ENCODE assay signal across 12 mouse cellular contexts in the genomic region with DNA sequence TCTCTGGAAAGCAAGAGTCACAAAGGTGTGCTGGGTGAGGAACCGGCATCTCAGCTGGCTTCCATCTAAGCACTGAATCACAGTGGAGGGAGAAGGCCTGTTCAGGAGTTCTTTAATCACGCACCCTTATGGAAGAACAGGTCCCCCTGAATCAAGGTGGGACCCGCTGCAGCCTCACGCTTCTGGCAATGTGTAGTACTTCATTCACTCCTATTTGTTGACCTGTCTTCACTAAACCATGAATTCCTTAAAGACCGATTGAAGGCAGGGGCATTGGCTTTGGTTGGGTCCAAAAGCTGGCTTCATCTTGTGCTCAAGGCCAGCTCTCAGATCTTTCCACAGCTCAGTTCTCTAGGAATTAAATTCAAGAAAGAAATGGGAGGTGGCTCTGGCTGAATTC.
A peak's percentile ranks its signal among the peaks of the same experiment; 100 is the strongest.
DNase-seq lines count a peak whose midpoint lies in the region; ATAC-seq and TF ChIP-seq lines count a peak whose summit lies in the region.
"Had no signal": no experiment of that assay in that cellular context is flagged by ENCODE, and none has a peak within 500 bp of the region (broad histone marks: within the 10 kb centered on the region; RNA-seq: fewer than 3 reads in every experiment).

No protein-coding gene starts in this region.

- no peak overlapping the region for H3K9ac ChIP-seq in heart, postnatal 0 days (replicated peaks; ENCODE audit: low read depth, low read length)
- H3K9ac ChIP-seq in stomach, embryonic 14.5 days (replicated peaks; ENCODE audit: low read depth, low read length), result no peak overlapping the region
- no peak overlapping the region for H3K9ac ChIP-seq in stomach, postnatal 0 days (ENCODE audit: low read length)
- H3K9ac ChIP-seq in stomach, embryonic 16.5 days (ENCODE audit: low read length), result 0 out of 2 replicates have a peak overlapping the region, but pooled peaks have one; percentile 13
- H3K9ac ChIP-seq: lung, embryonic 15.5 days had no signal

- H3K4me3 ChIP-seq in heart, postnatal 0 days (ENCODE audit: low read depth, low read length), result no peak overlapping the region
- no peak overlapping the region for H3K4me3 ChIP-seq in stomach, embryonic 14.5 days (ENCODE audit: low read depth, low read length)
- H3K4me3 ChIP-seq in stomach, postnatal 0 days (ENCODE audit: low read depth, low read length), result no peak overlapping the region
- 0 out of 2 replicates have a peak overlapping the region, but pooled peaks have one; percentile 13 for H3K4me3 ChIP-seq in limb, embryonic 10.5 days
- H3K4me3 ChIP-seq in stomach, embryonic 16.5 days (replicated peaks; ENCODE audit: low read length), result no peak overlapping the region
- H3K4me3 ChIP-seq: layer of hippocampus, adult 2 months; lung, embryonic 15.5 days had no signal

- no peaks in the 10 kb centered on the region for H3K36me3 ChIP-seq in heart, postnatal 0 days (replicated peaks; ENCODE audit: control insufficient read depth, insufficient read depth, low read length)
- no peaks in the 10 kb centered on the region for H3K36me3 ChIP-seq in stomach, embryonic 14.5 days (ENCODE audit: control insufficient read depth, insufficient read depth, low read length)
- no peaks in the 10 kb centered on the region for H3K36me3 ChIP-seq in stomach, postnatal 0 days (ENCODE audit: control insufficient read depth, insufficient read depth, low read length)
- H3K36me3 ChIP-seq in limb, embryonic 10.5 days, result peaks cover 13% of the 10 kb centered on the region
- H3K36me3 ChIP-seq in stomach, embryonic 16.5 days (ENCODE audit: control insufficient read depth, insufficient read depth, low read length), result no peaks in the 10 kb centered on the region
- H3K36me3 ChIP-seq: lung, embryonic 15.5 days had no signal

- H3K4me1 ChIP-seq in heart, postnatal 0 days (ENCODE audit: control insufficient read depth, insufficient read depth), result peaks cover 4% of the 10 kb centered on the region; the same call in 1 of the 2 replicates
- no peaks in the 10 kb centered on the region for H3K4me1 ChIP-seq in stomach, embryonic 14.5 days (ENCODE audit: control insufficient read depth, insufficient read depth, low read length)
- no peaks in the 10 kb centered on the region for H3K4me1 ChIP-seq in stomach, postnatal 0 days (replicated peaks; ENCODE audit: control insufficient read depth, insufficient read depth)
- peaks cover 60% of the 10 kb centered on the region for H3K4me1 ChIP-seq in limb, embryonic 10.5 days
- H3K4me1 ChIP-seq in stomach, embryonic 16.5 days (ENCODE audit: control insufficient read depth, insufficient read depth, low read length), result no peaks in the 10 kb centered on the region; the same call in 1 of the 2 replicates
- H3K4me1 ChIP-seq: lung, embryonic 15.5 days had no signal

- H3K27me3 ChIP-seq in heart, postnatal 0 days (ENCODE audit: control insufficient read depth, insufficient read depth, low read length), result 0 out of 2 replicates have a peak, but pooled peaks cover 11% of the 10 kb centered on the region
- no peaks in the 10 kb centered on the region for H3K27me3 ChIP-seq in stomach, embryonic 14.5 days (ENCODE audit: control insufficient read depth, insufficient read depth, low read length)
- H3K27me3 ChIP-seq in stomach, postnatal 0 days (ENCODE audit: control insufficient read depth, insufficient read depth, low read length), result no peaks in the 10 kb centered on the region
- peaks cover 13% of the 10 kb centered on the region; the same call in 1 of the 2 replicates for H3K27me3 ChIP-seq in limb, embryonic 10.5 days (ENCODE audit: low read depth, poor library complexity, severe bottlenecking)
- no peaks in the 10 kb centered on the region for H3K27me3 ChIP-seq in stomach, embryonic 16.5 days (ENCODE audit: control insufficient read depth, insufficient read depth, low read length)
- H3K27me3 ChIP-seq: CH12.LX had no signal

- no peaks in the 10 kb centered on the region for H3K9me3 ChIP-seq in heart, postnatal 0 days (replicated peaks; ENCODE audit: control insufficient read depth, low read length)
- H3K9me3 ChIP-seq in stomach, embryonic 14.5 days (ENCODE audit: control insufficient read depth, low read depth, low read length), result no peaks in the 10 kb centered on the region; the same call in 1 of the 2 replicates
- no peaks in the 10 kb centered on the region for H3K9me3 ChIP-seq in stomach, postnatal 0 days (ENCODE audit: control insufficient read depth, low read length)
- H3K9me3 ChIP-seq in limb, embryonic 10.5 days (replicated peaks), result no peaks in the 10 kb centered on the region
- H3K9me3 ChIP-seq in stomach, embryonic 16.5 days (replicated peaks; ENCODE audit: control insufficient read depth, low read length), result no peaks in the 10 kb centered on the region
- H3K9me3 ChIP-seq: lung, embryonic 15.5 days had no signal

- no peak for TF ChIP-seq CTCF in heart, postnatal 0 days (IDR thresholded peaks at IDR 0.05; ENCODE audit: low read depth)
- no peak for TF ChIP-seq CTCF in stomach, postnatal 0 days (IDR thresholded peaks at IDR 0.05; ENCODE audit: low read depth)

- no peak for DNase-seq in heart, postnatal 0 days (ENCODE audit: low spot score)
- no peak for DNase-seq in heart, adult 8-10 months (ENCODE audit: low spot score)
- DNase-seq in stomach, postnatal 0 days (ENCODE audit: low spot score), result no peak
- DNase-seq in limb, embryonic 10.5 days (ENCODE audit: low spot score), result no peak
- no peak for DNase-seq in right cerebral cortex, postnatal 4 days
- DNase-seq: cerebellum, adult 2 months had no signal

- H3K27ac ChIP-seq in heart, postnatal 0 days (ENCODE audit: low read depth), result no peak overlapping the region
- H3K27ac ChIP-seq in stomach, embryonic 14.5 days (ENCODE audit: low read length), result no peak overlapping the region
- H3K27ac ChIP-seq in stomach, postnatal 0 days (replicated peaks), result no peak overlapping the region
- H3K27ac ChIP-seq in limb, embryonic 10.5 days, result peak overlapping the region; percentile 42; the same call in 1 of the 2 replicates
- H3K27ac ChIP-seq in stomach, embryonic 16.5 days (ENCODE audit: low read length), result no peak overlapping the region
- H3K27ac ChIP-seq: layer of hippocampus, adult 2 months; lung, embryonic 15.5 days had no signal

- WGBS in heart, postnatal 0 days, result 43% methylated on average over 5 of the region's 5 CpGs
- WGBS in stomach, embryonic 14.5 days, result 43% methylated on average over 5 of the region's 5 CpGs
- 63% methylated on average over 5 of the region's 5 CpGs for WGBS in stomach, postnatal 0 days
- WGBS in limb, embryonic 10.5 days, result 50% methylated on average over 5 of the region's 5 CpGs
- 53% methylated on average over 5 of the region's 5 CpGs for WGBS in stomach, embryonic 16.5 days

- no peak for TF ChIP-seq EP300 in heart, postnatal 0 days (IDR thresholded peaks at IDR 0.05; ENCODE audit: low read depth)
- TF ChIP-seq EP300 in stomach, postnatal 0 days (optimal IDR thresholded peaks at IDR 0.05), result no peak

- H3K4me2 ChIP-seq in heart, postnatal 0 days (ENCODE audit: low read depth, low read length), result peak overlapping the region; percentile 59
- 0 out of 2 replicates have a peak overlapping the region, but pooled peaks have one; percentile 1 for H3K4me2 ChIP-seq in stomach, embryonic 14.5 days (replicated peaks; ENCODE audit: low read depth, low read length)
- no peak overlapping the region; the same call in 1 of the 2 replicates for H3K4me2 ChIP-seq in stomach, postnatal 0 days (replicated peaks; ENCODE audit: low read depth)
- 0 out of 2 replicates have a peak overlapping the region, but pooled peaks have one; percentile 33 for H3K4me2 ChIP-seq in stomach, embryonic 16.5 days (ENCODE audit: low read depth, low read length)
- H3K4me2 ChIP-seq: lung, embryonic 15.5 days had no signal

- no peak for ATAC-seq in heart, postnatal 0 days (ENCODE audit: insufficient read depth, low read depth)
- no peak for ATAC-seq in stomach, embryonic 14.5 days (ENCODE audit: insufficient number of reproducible peaks, insufficient read depth, low FRiP score, low read depth)
- no peak for ATAC-seq in stomach, postnatal 0 days (ENCODE audit: low FRiP score, low TSS enrichment)
- no peak for ATAC-seq in stomach, embryonic 16.5 days (ENCODE audit: insufficient read depth, low FRiP score)
- ATAC-seq in activated CD4-positive, CD25-positive, alpha-beta regulatory T cell, adult 4 months, result no peak
